Mouse (Mus musculus) E14TG2a.4 (cell line): ENCODE measurements around the gene Slc22a23.

ENCODE experiments used
- H3K27me3 ChIP-seq: 2 replicates; pipeline ENCODE4 v1.6.1; 2014; ENCODE audit warnings: low read length, control low read depth; ENCODE audit not compliant: insufficient read depth
- H3K36me3 ChIP-seq: 2 replicates; pipeline ENCODE4 v1.6.1; 2014; ENCODE audit warnings: low read length, control low read depth; ENCODE audit not compliant: insufficient read depth
- H3K4me1 ChIP-seq: replicated peaks from 2 replicates; pipeline ENCODE4 v1.6.1; 2014; ENCODE audit warnings: low read depth, low read length, control low read depth
- H3K4me3 ChIP-seq: replicated peaks from 2 replicates; pipeline ENCODE4 v1.5.1; 2014; ENCODE audit warnings: mild to moderate bottlenecking, low read length
- H3K9me3 ChIP-seq: 2 replicates; pipeline ENCODE4 v1.6.1; 2014; ENCODE audit warnings: low read length, control low read depth
- CTCF ChIP-seq: conservative IDR thresholded peaks from 2 replicates; pipeline ENCODE4 v1.5.1; 2014; ENCODE audit warnings: low read length
- NANOG ChIP-seq: IDR thresholded peaks from 2 replicates; pipeline ENCODE4 v1.6.1; 2014; ENCODE audit warnings: borderline replicate concordance, low read length, mixed read lengths
- POU5F1 ChIP-seq: IDR thresholded peaks from 2 replicates; pipeline ENCODE4 v1.6.1; 2014; ENCODE audit warnings: low read length, borderline replicate concordance

Gene Slc22a23

GRCm38 (mm10) chr13:34150271-34151027 is 194.5 kb downstream of the Slc22a23 start:
- Histone ChIP-seq H3K9me3 (no peaks in the 10 kb centered on the region), H3K4me3 (peak overlapping the region; percentile 73), H3K36me3 (no peaks in the 10 kb centered on the region), H3K4me1 (peaks cover 88% of the 10 kb centered on the region), H3K27me3 (no peaks in the 10 kb centered on the region)
- TF ChIP-seq POU5F1 (no peak), NANOG (no peak), CTCF (no peak)

DNA sequence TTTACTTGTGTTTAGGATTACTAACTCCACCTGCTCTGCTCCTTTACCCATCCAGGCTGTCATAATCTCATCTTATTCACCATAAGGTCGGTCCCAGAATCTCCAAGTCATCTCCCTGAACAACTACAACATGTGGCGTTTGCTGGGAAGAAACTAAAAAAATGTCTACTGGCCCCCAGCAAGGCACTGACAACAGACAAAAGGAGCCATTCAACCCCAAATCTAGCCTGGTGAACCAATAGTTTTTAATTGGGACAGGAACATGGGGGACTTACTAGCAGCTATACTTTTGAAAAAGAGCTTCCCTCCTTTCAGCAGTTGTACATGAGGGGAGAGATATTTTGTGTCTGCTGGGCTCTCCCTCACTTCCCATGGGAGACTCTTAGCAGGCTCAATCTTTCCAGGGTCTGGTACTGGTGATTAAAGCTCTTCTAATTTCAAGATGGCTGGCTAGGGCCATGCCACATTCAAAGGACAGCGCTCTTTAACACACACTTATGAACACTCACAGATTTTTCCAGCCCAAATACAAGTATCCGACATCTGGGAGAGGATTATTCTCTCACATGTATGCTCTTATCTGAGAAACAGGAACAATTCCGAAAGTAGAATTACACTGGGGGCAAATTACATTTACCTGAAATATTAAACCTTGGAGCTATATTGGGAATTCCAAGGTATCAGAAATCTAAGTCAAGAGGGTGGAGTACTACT is 195.4 kb downstream of the Slc22a23 start:
- no peaks in the 10 kb centered on the region for H3K36me3 ChIP-seq
- peaks cover 85% of the 10 kb centered on the region for H3K4me1 ChIP-seq
- no peak for TF ChIP-seq NANOG
- no peak for TF ChIP-seq CTCF
- no peak for TF ChIP-seq POU5F1
- peak overlapping the region; percentile 73 for H3K4me3 ChIP-seq
- no peaks in the 10 kb centered on the region for H3K9me3 ChIP-seq
- no peaks in the 10 kb centered on the region for H3K27me3 ChIP-seq

DNA sequence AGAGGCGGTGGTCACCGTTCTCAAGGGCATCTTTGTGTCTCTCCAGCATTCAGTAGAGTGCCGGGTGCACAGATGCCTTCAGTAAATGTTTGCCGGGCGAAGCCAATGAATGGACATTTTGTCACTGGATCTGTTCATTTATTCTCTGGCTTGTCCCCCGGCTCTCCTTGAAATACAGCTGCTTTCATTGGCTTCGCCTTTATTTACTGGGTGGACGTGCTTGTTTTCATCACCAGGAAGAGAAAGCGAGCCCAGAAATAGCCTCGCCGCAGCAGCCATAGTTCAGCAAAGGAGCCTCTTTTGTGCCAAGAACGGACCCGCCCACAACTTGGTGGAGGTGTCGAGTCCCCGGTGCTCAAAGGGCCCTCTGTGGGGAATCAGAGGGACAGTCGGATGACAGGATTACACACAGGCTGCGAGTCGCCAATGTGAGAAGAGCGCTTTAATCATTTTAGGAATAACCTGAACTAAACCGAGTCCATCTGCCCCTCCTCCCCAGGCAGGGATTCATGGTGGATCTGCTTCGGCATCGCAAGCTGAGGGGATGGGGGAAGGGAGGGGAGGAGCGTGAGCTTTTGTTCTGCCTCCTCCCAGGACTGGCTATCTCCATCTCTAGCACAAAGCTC is 196.1 kb downstream of the Slc22a23 start:
- H3K4me3 ChIP-seq: peak overlapping the region; percentile 73
- TF ChIP-seq CTCF: no peak
- TF ChIP-seq NANOG: no peak
- no peak for TF ChIP-seq POU5F1
- no peaks in the 10 kb centered on the region for H3K27me3 ChIP-seq
- no peaks in the 10 kb centered on the region for H3K36me3 ChIP-seq
- H3K9me3 ChIP-seq: no peaks in the 10 kb centered on the region
- H3K4me1 ChIP-seq: peaks cover 83% of the 10 kb centered on the region

- TF ChIP-seq POU5F1 (no peak), CTCF (no peak), NANOG (no peak)
- Histone ChIP-seq H3K36me3 (no peaks in the 10 kb centered on the region), H3K27me3 (no peaks in the 10 kb centered on the region), H3K9me3 (no peaks in the 10 kb centered on the region), H3K4me1 (peaks cover 76% of the 10 kb centered on the region), H3K4me3 (peak overlapping the region; percentile 73; the same call in 1 of the 2 replicates)
These were observed 196.8 kb downstream of the Slc22a23 start for GRCm38 (mm10) chr13:34148181-34148580.

- no peaks in the 10 kb centered on the region for H3K27me3 ChIP-seq
- H3K9me3 ChIP-seq: peaks cover 6% of the 10 kb centered on the region
- TF ChIP-seq NANOG: no peak
- no peak for TF ChIP-seq POU5F1
- no peak for TF ChIP-seq CTCF
- H3K4me3 ChIP-seq: no peak overlapping the region
- no peaks in the 10 kb centered on the region for H3K36me3 ChIP-seq
- peaks cover 65% of the 10 kb centered on the region for H3K4me1 ChIP-seq
These were observed 198.1 kb downstream of the Slc22a23 start for GRCm38 (mm10) chr13:34146916-34147315.

DNA sequence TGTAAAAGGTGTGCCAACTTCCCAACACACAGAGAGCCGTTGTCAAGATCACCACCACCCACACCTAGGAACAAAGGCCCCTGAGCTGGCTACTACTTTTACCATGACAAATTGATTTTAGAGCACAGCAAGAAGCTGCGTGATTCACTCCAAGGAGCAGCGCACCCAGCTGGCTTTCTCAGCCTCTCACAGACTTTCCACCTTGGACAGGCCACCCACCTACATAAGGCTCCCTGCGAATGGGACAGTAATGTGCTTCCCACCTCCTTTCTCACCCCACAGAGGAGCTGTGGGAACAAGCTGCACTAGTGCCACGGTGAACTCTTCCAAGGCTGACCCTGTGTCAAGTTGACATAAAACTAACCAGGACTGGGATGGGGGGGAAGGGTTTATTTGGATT is 201.6 kb downstream of the Slc22a23 start:
- Histone ChIP-seq H3K27me3 (no peaks in the 10 kb centered on the region), H3K36me3 (no peaks in the 10 kb centered on the region), H3K4me3 (no peak overlapping the region), H3K4me1 (peaks cover 30% of the 10 kb centered on the region), H3K9me3 (peaks cover 6% of the 10 kb centered on the region)
- no peak for TF ChIP-seq POU5F1

DNA sequence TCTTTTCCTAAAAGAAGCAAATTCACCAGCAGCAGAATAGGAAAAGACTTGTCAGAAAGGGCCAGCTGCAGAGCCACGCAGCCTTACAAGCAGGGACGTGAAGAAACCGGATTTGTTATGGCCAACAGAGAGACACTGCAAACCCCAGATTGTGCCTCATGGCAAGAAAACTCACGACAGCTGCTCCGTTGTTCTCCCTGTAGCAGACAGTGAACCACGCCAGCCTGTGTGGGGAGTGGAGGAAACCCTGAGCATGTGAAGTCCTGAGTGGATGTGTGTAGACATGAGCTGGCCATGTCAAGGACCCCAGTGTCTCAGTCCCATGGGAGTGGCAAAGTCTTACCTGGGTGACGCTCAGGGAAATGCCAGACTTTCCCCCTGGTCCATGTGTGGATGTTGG is 208.4 kb downstream of the Slc22a23 start:
- no peak for TF ChIP-seq CTCF
- no peak for TF ChIP-seq NANOG
- TF ChIP-seq POU5F1: no peak
- peaks cover 38% of the 10 kb centered on the region for H3K4me1 ChIP-seq
- no peak overlapping the region for H3K4me3 ChIP-seq
- H3K9me3 ChIP-seq: no peaks in the 10 kb centered on the region
- H3K27me3 ChIP-seq: no peaks in the 10 kb centered on the region
- H3K36me3 ChIP-seq: no peaks in the 10 kb centered on the region

GRCm38 (mm10) chr13:34134276-34134675 is 210.7 kb downstream of the Slc22a23 start:
- Histone ChIP-seq H3K9me3 (no peaks in the 10 kb centered on the region), H3K27me3 (no peaks in the 10 kb centered on the region), H3K36me3 (peaks cover under 1% of the 10 kb centered on the region; the same call in 1 of the 2 replicates), H3K4me1 (peaks cover 48% of the 10 kb centered on the region), H3K4me3 (peak overlapping the region; percentile 65)
- TF ChIP-seq NANOG: no peak
- no peak for TF ChIP-seq CTCF
- TF ChIP-seq POU5F1: no peak
